Mouse (Mus musculus) thymus, postnatal 36 days (tissue): ENCODE results near the gene Cox8b.

ENCODE experiments used
- DNase-seq, 2 experiments: peaks; one replicate each; pipeline ENCODE4 v3.0.0; 2022; ENCODE audit warnings: mixed read lengths in 2 of 2

Cox8b gene

DNA sequence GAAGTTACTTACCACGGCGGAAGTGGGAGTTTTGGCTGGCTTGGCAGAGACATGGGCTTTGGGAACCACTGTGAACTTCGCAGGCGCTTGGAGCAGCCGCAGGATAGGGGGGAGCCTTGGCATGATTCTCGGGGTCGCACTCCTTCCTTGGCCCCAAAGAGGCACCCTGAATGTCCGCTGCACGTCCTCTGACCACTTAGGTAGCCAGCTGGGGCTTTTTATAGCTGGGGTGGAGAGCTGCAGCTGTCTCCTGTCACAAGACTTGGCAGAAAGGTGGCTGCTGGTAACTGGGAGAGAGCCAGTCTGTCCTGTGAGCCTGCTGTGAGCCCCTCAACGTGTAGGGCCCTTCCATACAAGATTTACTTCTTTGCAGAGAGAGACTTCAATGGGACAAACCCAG, at the start of gene Cox8b:
Gene Cox8b (minus strand): TSS at position 227 of the 400 bp plus-strand sequence.
- DNase-seq = no peak

DNA sequence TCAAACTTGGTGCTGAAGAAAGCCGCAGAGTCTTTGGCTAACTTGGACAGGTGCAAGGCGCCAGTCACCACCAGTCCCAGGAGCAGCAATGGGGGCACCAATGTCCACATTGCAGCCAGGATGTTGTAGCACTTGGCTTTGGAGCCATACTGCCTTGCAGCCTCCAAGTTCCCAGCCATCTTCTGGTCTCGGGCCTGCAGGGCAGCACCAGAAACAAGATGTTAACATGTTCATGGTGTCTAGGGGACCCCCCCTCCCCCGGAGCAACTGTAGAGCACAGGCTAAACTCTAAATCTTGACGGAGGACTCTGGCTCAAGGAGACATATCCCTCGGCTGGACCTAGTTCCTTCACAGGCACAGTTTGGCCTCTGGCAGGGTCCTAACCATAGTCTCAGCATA, 49.0 kb upstream of the Cox8b start:
- DNase-seq = no peak

GRCm38 (mm10) chr7:140948161-140948560, 47.9 kb upstream of the Cox8b start:
- no peak for DNase-seq

- DNase-seq = no peak
Measured at GRCm38 (mm10) chr7:140946980-140947379, 46.7 kb upstream of the Cox8b start.

GRCm38 (mm10) chr7:140946311-140946710, 46.1 kb upstream of the Cox8b start:
- DNase-seq = no peak

- no peak for DNase-seq
Measured at GRCm38 (mm10) chr7:140945247-140945646, 45.0 kb upstream of the Cox8b start.

DNA sequence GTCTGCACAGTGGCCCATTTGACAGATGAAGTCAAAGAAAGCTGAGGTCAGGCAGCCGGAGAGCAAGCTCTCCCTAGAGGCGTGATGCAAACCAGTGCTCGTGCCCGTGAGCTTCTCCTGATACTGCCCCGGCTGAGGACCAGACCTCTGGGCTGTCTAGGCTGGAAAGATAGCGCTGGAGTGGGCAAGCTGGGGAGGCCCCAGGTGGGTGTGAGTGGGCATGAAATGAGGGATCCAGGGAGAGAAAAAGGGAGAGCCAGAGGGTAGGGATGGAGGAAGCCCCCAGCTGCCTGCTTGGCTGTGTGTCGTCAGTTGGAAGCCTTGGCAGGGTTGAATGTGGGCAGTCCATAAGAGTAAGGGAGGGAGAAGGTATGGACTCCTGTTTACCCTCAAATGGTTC, 44.0 kb upstream of the Cox8b start:
- DNase-seq = no peak

GRCm38 (mm10) chr7:140943356-140943755, 43.1 kb upstream of the Cox8b start:
- DNase-seq = no peak

- no peak for DNase-seq
Measured at GRCm38 (mm10) chr7:140942811-140943210, 42.6 kb upstream of the Cox8b start.

DNA sequence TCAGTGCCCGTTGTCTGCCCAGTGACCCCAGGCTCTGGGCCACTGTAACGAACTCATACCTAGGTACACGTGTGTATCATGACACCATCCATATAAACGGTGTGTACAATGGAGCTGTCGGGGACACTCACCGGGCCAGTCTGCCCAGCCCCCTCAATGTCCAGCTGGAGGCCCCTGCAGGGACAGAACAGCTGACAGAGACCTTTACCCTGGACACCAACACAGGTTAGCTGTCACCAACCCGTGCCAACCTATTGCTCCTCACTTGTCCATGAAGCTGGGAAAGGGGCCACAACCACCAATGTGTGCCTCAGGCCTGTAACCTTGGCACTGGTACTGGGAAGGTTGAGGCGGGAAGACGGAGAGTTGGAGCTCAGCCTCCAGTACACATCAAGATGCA, 42.1 kb upstream of the Cox8b start:
- DNase-seq = no peak

DNA sequence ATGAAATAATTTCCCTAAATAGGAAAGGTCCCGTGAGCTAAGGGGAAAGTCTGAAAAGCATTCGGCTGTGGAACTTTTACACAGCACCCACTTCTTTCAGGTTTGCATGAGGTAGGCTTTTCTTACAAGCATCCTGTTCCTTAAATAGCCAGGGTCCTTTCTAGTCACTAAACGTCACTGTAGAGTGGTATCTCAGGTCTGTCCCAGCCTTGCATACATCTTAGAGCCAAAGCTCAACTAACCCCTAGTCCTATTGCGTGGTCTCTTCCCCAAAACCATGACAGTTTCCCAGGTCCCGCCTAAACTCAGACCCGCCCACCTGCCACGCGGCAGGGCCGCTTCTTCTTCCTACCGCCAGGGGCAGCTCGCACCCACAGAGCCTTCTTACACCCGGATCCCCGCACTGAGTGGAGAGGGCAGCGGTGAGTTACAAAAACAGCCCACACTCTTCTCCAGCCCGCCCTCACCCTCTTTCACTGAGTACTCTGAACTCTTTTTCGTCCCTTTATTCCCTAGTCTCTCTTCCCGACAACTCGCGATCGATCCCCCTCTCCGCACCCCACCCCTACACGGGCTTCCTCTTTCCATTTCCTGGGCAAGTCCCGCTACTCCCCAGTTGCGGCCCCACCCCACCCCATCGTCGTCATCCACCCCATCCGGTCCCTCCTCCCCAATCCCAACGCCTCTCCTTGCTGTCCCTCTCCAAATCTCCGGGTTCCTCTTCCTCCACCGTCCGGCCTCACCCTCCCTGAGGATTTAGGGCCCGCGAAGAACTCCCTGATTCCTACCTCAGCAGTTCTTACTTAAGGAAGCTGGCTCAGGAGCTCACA, 41.2 kb upstream of the Cox8b start, which contains the start of gene Pgghg:
Gene Pgghg (plus strand): TSS at position 170 of the 830 bp plus-strand sequence.
- peak; percentile 79 to 82 for DNase-seq

DNA sequence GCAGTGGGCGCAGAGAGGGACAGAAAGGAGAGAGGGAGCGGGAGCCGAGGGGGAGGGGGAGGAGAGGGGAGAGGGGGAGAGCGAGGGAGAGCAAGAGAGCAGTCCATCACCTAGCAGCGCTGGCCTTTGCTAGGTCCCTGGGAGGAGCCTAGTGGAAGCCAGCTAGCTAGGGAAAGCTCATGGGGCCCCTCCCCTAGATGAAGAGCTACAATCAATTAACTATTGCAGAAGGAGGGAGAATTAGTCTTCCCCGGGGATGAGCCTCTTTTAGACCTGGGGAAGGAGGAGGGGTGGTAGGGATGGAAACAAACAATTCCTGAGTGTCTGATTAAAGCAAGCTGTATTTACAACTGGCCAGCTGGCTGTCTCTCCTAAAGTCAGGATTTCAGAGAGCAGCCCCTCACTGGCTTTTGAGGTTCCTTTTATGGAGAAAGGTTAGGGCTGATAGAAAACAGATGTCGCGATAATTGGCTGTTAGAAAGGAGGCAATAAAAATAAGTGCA, 39.5 kb upstream of the Cox8b start:
- DNase-seq = no peak

GRCm38 (mm10) chr7:140938896-140939295, 38.6 kb upstream of the Cox8b start:
- no peak for DNase-seq

- peak in 1 of 2 experiments; percentile 22 for DNase-seq
Measured at GRCm38 (mm10) chr7:140938436-140938835, 38.2 kb upstream of the Cox8b start.

DNA sequence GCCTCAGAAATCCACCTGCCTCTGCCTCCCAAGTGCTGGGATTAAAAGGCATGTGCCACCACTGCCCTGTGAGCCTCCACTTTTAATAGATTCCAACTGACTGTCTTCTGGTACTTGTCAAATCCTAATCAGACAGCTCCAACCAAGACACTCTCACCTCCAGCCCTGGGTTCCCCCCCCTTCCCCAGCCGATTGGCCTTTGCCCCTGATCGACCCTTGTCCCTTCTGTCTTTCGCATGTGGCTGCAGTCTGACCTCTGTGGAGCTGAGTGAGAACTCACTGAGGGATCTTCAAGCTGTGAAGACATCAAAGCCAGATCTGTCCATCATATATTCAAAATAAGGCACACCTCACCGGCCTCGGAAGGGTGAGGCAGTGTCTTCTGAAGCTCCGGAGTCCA, 26.9 kb upstream of the Cox8b start:
- DNase-seq = no peak

DNA sequence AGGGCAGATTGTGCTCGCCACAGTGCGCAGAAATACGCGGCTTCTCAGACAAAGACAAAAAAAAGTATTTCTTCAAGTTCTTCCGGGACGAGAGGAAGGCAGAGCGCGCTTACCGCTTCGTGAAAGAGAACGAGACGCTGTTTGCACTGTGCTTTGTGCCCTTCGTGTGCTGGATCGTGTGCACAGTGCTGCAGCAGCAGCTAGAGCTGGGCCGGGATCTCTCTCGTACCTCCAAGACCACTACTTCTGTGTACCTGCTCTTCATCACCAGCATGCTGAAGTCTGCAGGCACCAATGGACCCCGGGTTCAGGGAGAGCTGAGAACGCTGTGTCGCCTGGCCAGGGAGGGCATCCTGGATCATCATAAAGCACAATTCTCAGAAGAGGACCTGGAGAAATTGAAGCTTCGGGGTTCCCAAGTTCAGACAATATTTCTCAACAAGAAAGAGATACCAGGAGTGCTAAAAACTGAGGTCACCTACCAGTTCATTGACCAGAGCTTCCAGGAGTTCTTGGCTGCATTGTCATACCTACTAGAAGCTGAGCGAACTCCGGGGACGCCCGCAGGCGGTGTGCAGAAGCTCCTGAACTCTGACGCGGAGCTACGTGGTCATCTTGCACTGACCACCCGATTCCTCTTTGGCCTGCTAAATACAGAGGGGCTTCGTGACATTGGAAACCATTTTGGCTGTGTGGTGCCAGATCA, 23.0 kb upstream of the Cox8b start:
- no peak for DNase-seq

- DNase-seq = no peak
Measured at GRCm38 (mm10) chr7:140922398-140923069, 22.3 kb upstream of the Cox8b start.

DNA sequence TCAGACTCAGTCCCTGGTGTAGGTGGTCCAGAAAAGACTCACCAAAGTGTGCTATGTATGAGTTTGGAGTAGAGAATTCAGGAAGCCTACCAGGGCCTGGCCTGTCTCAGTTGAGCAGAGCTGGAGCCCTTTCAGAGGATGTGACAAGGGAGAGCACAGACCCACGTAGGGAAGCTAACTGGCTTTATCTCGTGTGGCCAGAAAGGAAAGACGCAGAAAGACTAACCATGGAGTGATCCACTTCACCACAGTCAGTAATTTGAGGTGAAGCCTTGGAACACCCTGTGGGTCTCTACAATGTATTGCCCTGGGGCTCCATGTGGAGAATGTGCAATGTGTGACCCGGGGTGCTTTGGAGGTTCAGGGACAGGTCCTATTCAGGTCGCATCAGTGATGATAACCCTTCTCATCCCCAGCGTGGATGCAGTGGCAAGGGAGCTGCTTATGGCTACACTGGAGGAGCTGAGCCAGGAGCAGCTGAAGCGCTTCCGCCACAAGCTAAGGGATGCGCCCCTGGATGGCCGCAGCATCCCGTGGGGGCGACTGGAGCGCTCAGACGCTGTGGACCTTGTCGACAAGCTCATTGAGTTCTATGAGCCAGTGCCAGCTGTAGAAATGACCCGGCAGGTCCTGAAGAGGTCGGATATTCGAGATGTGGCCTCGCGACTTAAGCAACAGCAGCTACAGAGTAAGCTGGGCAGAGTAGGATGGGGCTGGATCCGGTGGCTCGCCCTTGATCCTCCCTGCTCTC, 21.2 kb upstream of the Cox8b start:
- no peak for DNase-seq

GRCm38 (mm10) chr7:140920418-140921029, 20.3 kb upstream of the Cox8b start, which contains the start of gene Nlrp6:
TSS of gene Nlrp6 (plus strand) at chr7:140920902.
- no peak for DNase-seq

GRCm38 (mm10) chr7:140919911-140920310, 19.7 kb upstream of the Cox8b start:
- no peak for DNase-seq

- DNase-seq = no peak
Measured at GRCm38 (mm10) chr7:140914031-140914690, 13.9 kb upstream of the Cox8b start.
